Mouse (Mus musculus) testis, postnatal 10 days (tissue): ENCODE measurements at regions not wholly inside any gene's neighbourhood (a gene's known extent, or its start where the extent isn't known, plus 50 kb on each side); places are given as distances from the start of the nearest gene placed in this dataset.

Experiments used
- DNase-seq: peaks from one replicate; pipeline ENCODE4 v3.0.0; 2021; ENCODE audit warnings: low spot score

DNA sequence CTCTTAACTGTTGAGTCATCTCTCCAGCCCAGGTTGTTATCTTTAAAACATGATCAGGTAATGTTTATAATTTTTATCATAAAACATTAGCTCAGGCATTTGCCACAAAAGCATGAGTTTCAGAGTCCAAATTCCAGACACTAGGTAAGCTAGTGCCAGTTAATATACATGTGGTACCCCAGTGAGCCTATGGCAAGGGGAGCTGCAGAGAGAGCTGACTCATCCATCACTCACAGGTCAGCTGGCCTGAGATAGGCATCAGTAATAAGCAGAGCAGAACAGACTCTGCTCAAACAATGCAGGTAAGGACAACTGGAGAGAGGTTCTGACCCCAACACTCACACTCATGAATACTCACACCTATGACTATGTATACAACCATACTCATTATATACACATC lies 144.6 kb upstream of the Sgcd start:
- no peak for DNase-seq

- DNase-seq, result no peak
Measured at GRCm38 (mm10) chr11:48098063-48098462, 109.3 kb upstream of the Sgcd start.

GRCm38 (mm10) chr11:48097455-48097854 lies 108.7 kb upstream of the Sgcd start:
- DNase-seq, result no peak

DNA sequence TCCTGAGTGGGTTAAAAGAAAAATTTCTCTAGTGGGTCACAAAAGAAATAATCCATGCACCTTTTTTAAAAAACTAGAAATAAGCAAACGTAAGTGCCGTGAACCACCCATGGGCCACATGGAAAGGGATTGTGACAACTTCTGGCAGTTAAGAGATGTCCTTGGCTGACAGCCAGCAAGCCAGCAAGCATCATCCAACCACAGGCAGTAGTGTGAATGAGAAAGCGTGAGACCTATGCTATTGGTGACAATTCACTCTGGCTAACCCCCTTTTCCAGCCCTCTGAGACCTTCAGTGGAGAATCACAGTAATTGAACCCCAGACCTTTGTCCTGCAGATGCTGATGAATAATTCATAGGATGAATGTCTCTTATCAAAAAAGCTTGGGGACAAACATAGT lies 78.3 kb upstream of the Sgcd start:
- DNase-seq, result peak; percentile 44

DNA sequence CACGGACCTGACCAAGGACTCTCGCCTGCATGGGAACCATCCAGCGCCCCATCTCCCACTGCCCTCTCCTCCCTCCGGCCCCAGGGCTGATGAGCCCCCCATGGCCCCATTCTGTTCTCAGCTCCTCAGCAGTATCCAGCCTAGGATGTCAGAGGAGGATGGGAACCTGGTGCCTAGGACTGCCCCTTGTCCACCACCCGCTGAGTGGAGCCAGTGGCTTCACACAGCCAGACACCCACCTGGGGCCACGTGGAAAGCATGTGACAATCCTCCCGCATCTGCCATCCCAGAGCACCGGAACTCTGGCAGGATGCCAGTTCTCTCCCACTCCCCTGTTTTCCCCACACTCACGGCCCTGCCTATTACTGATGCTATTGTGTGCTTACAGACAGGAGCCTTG lies 75.0 kb upstream of the Sgcd start:
- DNase-seq, result no peak

GRCm38 (mm10) chr11:48061501-48061900 lies 72.7 kb upstream of the Sgcd start:
- DNase-seq, result no peak

DNA sequence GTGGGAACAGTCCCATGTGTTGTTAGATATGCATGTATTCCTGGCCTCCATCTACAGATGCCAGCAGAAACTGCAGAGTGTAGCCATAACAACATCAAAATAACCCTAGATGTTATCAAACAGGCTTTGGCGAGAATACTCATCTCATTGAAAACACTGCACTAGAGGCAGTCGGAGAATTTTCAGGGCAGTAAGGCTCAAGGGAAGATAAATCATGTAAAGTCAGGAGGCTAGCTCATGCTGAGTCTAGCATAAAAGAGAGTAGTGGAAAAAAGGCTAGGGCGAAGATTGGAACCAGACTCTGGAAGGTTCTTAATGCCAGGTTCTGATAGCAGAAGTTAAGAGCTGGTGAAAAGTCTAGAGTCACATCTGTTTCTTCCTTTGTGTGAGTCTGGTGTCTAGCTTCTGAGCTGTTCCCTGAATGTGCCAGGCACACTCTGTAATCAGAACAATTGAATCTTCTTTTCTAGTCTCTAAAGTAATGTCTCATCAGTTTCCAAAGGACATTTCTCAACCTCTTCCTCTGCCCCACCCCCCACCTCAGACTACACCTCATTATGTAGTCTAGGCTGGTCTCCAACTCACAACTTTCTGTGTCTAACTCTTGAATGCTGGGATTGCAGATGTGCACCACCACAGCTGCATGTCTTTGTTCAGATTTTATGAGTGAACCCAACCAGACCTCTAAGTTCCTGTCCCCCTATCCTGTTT lies 62.5 kb upstream of the Sgcd start:
- DNase-seq, result no peak

DNA sequence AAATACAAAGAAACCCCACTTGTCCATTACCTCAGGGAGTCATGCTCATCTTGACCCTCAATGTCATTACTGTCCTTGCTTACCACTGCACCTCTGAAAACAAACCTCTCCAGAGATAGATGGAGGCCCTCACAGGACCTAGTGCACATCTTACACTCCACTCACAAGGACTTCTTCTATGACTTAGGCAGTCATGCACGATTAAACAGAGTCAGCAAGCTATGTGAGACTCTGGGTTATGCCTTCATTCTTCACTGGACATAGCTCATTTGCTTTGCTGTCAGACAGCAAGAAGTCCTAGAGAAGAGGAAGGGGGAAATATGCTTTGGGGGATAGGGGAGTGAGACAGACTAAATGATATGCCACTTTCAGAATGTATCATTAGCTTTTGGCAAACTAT lies 59.5 kb upstream of the Sgcd start:
- DNase-seq, result no peak
